Mouse (Mus musculus): Measurements from ENCODE around the gene Gm11596. TPM values are rescaled to one million over a fixed set of nuclear protein-coding genes. Genes with fewer than 3 reads are reported as not detected.
"Not testable (repeated sequence)": the region's sequence is repeated elsewhere in the genome, so short reads cannot be mapped to it uniquely, and the experiment has no call there.

The Gm11596 gene
- not detected for total RNA-seq (2021)
- long read RNA-seq, experiment 1, result 0 reads
- long read RNA-seq, experiment 2, result 0 reads

GRCm38 (mm10) chr11:99793367-99793766 is at the start of gene Gm11596:
TSS of gene Gm11596 (minus strand) at chr11:99793467.
- no peak for DNase-seq

DNA sequence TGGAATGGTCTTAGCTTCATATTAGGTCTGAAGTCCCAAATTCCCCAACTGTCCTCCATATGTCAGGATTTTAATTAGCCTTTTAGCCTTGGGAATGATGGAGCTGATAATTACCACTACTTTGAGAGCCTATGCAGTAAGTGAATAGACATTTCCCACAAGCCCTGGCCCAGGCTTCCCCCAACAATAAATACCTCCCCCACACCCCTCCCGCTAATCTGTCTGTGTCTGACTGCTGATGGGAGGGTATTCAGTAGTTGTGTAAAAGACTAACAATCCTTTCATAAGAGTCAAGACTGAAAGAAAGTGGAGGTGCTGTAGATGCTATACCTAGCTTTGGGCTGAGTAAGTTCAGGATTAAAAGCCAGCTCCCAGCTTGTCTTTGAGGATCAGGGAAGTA is 48.9 kb upstream of the Gm11596 start:
- DNase-seq, result no peak

DNA sequence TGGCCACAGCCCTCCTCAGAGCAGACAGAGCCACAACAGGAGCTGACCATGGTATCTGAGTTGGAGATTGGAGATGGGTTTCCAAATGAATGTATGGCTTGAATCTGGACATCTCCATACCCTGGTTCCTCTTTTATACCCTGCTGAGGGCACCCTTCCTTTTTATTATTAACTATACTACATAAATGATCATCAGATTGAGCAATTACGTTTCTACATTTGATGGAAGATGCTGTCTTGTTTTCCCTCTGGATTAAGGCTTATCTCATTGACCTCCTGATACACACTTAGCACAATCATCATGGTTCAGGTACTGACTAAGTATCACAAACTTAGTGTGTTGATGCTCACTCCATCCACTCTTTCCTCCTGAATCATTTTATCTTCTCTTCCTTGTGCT is 44.7 kb upstream of the Gm11596 start, which contains the start of gene 2300003K06Rik:
2300003K06Rik (minus strand) TSS at position 101 of the 400 bp plus-strand sequence.
- DNase-seq, result no peak

DNA sequence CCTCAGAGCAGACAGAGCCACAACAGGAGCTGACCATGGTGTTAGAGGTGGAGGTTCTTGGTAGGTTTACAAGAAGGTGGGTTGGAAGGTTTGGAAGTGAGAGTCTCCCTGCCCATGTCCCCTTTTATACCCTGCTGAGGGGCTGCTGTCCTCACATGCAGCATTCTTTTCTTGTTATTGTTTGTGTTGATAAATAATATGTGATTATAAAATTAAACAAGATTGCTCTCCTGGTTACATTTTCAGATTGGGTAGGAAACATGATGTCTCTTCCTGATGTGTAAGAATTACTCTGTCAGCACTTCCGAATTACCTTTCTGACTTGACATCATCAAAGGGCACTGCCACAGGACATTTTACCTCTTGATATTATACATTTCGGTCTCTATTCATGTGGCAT is 22.3 kb upstream of the Gm11596 start, which contains the start of gene Gm11564:
Gm11564 (minus strand) TSS at position 101 of the 400 bp plus-strand sequence.
- DNase-seq, result not testable (repeated sequence)

DNA sequence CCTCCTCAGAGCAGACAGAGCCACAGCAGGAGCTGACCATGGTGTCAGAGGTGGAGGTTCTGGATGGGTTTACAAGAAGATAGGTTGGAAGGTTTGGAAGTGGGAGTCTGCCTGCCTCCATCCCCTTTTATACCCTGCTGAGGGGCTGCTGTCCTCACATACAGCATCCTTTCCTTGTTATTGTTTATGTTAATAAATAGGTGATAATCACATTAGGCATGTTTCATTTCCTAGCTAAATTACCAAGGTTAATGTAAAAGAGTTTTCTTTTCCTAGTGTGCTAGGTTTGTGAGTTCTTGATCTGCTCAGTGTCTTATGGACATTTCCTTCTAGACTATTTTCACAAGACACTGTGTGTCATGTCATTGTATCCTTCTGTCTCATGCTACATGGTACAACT is 16.5 kb upstream of the Gm11596 start, which contains the start of gene Krtap4-13:
Krtap4-13 (minus strand) TSS at position 101 of the 400 bp plus-strand sequence.
- not testable (repeated sequence) for DNase-seq

- DNase-seq, result not testable (repeated sequence)
Measured at GRCm38 (mm10) chr11:99804346-99804745, 11.1 kb upstream of the Gm11596 start, which contains the start of gene Gm11554. TSS of gene Gm11554 (minus strand) at chr11:99804446.

DNA sequence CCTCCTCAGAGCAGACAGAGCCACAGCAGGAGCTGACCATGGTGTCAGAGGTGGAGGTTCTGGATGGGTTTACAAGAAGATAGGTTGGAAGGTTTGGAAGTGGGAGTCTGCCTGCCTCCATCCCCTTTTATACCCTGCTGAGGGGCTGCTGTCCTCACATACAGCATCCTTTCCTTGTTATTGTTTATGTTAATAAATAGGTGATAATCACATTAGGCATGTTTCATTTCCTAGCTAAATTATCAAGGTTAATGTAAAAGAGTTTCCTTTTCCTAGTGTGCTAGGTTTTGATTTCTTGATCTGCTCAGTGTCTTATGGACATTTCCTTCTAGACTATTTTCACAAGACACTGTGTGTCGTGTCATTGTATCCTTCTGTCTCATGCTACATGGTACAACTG is 5.6 kb upstream of the Gm11596 start, which contains the start of gene Gm11569:
Gm11569 (minus strand) TSS at position 101 of the 400 bp plus-strand sequence.
- not testable (repeated sequence) for DNase-seq

DNA sequence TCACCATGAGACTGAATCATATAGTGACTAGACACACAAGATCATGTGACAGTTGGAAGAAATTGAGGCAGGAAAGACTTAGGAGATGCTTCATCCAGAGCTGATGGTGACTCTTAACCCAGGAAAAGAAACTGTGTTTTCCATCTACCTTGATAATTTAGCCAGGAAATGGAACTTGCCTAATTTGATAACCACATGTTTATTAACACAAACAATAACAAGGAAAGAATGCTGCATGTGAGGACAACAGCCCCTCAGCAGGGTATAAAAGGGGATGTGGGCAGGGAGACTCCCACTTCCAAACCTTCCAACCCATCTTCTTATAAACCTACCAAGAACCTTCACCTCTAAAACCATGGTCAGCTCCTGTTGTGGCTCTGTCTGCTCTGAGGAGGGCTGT is 8.4 kb downstream of the Gm11596 start, which contains the start of gene Krtap4-9:
Krtap4-9 (plus strand) TSS at position 301 of the 400 bp plus-strand sequence.
- not testable (repeated sequence) for DNase-seq

DNA sequence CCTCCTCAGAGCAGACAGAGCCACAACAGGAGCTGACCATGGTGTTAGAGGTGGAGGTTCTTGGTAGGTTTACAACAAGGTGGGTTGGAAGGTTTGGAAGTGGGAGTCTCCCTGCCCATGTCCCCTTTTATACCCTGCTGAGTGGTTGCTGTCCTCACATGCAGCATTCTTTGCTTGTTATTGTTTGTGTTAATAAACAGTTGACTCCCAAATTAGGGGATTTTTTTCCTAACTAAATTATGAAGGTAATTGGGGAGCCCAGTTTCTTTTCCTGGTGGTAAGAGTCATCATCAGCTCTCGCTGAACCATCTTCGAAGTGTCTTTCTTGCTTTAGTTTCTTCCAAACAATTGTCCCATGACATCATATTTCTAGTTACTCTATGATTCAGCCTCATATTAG is 12.7 kb downstream of the Gm11596 start, which contains the start of gene Krtap4-8:
Krtap4-8 (minus strand) TSS at position 101 of the 400 bp plus-strand sequence.
- no peak for DNase-seq

- no peak for DNase-seq
Measured at GRCm38 (mm10) chr11:99778401-99778800, 14.9 kb downstream of the Gm11596 start.

DNA sequence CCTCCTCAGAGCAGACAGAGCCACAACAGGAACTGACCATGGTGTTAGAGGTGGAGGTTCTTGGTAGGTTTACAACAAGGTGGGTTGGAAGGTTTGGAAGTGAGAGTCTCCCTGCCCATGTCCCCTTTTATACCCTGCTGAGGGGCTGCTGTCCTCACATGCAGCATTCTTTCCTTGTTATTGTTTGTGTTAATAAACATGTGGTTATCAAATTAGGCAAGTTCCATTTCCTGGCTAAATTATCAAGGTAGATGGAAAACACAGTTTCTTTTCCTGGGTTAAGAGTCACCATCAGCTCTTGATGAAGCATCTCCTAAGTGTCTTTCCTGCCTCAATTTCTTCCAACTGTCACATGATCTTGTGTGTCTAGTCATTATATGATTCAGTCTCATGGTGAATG is 20.5 kb downstream of the Gm11596 start, which contains the start of gene Gm11595:
Gm11595 (minus strand) TSS at position 101 of the 400 bp plus-strand sequence.
- DNase-seq, result not testable (repeated sequence)

- no peak for DNase-seq
Measured at GRCm38 (mm10) chr11:99768410-99768809, 24.9 kb downstream of the Gm11596 start.

DNA sequence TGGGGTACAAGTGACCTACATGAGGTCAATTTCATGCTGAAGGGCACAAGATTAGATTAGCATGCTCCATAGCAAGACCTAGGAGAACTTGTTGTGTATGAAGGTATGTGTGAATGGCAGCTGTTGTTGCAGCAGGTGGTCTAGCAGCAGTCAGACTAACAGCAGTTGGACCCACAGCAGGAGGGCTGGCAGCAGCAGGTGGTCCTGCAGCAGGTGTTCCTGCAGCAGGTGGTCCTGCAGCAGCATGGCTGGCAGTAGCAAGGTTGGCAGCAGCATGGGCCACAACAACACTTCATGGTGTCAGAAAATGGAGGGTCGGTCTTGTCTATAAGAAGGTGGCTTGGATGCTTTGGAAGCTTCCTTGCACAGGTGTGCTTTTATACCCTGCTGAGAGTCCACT is 34.4 kb downstream of the Gm11596 start:
- no peak for DNase-seq

DNA sequence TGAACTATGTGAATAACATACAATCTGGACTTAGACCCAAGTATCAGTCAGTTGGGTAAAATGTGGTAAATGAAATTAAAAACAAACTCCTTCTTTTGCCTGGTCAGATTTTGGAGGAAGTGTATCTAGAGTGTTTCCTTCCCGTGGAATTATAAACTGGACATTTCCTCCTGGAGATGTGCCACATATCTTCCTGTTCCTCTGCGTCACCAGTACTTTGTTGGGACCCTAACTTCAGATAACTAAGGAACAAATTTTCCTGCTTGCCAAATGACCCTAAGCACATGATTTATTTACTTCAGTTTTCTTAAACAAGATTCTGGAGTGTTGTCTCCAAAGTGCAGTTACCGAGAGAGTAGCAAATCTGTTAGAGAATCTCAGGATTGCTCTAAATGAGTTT is 49.3 kb downstream of the Gm11596 start:
- DNase-seq, result no peak

Other genes starting within 250 kb of the Gm11596 start
- gene Krtap3-3, start 242.6 kb downstream of the Gm11596 start, total RNA-seq (2021), result not detected
- gene Krtap3-2, start 236.6 kb downstream of the Gm11596 start, total RNA-seq (2021), result not detected
- not detected for gene Gm11939, start 234.0 kb downstream of the Gm11596 start, total RNA-seq (2021)
- gene Krtap3-1, start 226.8 kb downstream of the Gm11596 start, total RNA-seq (2021), result not detected
- gene Krtap1-5, start 212.5 kb downstream of the Gm11596 start, total RNA-seq (2021), result not detected
- not detected for gene Krtap1-4, start 209.8 kb downstream of the Gm11596 start, total RNA-seq (2021)
- gene Krtap1-3, start 202.1 kb downstream of the Gm11596 start, total RNA-seq (2021), result not detected
- gene Krtap9-3, start 195.4 kb downstream of the Gm11596 start, total RNA-seq (2021), result not detected
- gene Gm11938, start 190.2 kb downstream of the Gm11596 start, total RNA-seq (2021), result not detected
- gene Gm11937, start 183.3 kb downstream of the Gm11596 start, total RNA-seq (2021), result not detected
- gene Krtap2-4, start 178.6 kb downstream of the Gm11596 start, total RNA-seq (2021), result not detected
- not detected for gene Gm11562, start 173.0 kb downstream of the Gm11596 start, total RNA-seq (2021)
- not detected for gene Krtap4-1, start 165.2 kb downstream of the Gm11596 start, total RNA-seq (2021)
- not detected for gene Krtap4-2, start 158.4 kb downstream of the Gm11596 start, total RNA-seq (2021)
- gene Krtap4-7, start 149.4 kb downstream of the Gm11596 start, total RNA-seq (2021), result not detected
- gene Gm11555, start 143.2 kb downstream of the Gm11596 start, total RNA-seq (2021), result not detected
- gene Gm11563, start 134.5 kb downstream of the Gm11596 start, total RNA-seq (2021), result not detected
- gene Krtap4-6, start 127.5 kb downstream of the Gm11596 start, total RNA-seq (2021), result not detected
- gene Gm14190, start 102.7 kb downstream of the Gm11596 start, total RNA-seq (2021), result not detected
- not detected for gene Gm14180, start 59.2 kb downstream of the Gm11596 start, total RNA-seq (2021)
- gene Gm11595, start 20.6 kb downstream of the Gm11596 start, total RNA-seq (2021), result not detected
- not detected for gene Krtap4-8, start 12.8 kb downstream of the Gm11596 start, total RNA-seq (2021)
- not detected for gene Krtap4-9, start 8.3 kb downstream of the Gm11596 start, total RNA-seq (2021)
- gene Gm11569, start 5.5 kb upstream of the Gm11596 start, total RNA-seq (2021), result not detected
- not detected for gene Gm11554, start 11.0 kb upstream of the Gm11596 start, total RNA-seq (2021)
- not detected for gene Krtap4-13, start 16.4 kb upstream of the Gm11596 start, total RNA-seq (2021)
- not detected for gene Gm11564, start 22.2 kb upstream of the Gm11596 start, total RNA-seq (2021)
- not detected for gene 2300003K06Rik, start 44.6 kb upstream of the Gm11596 start, total RNA-seq (2021)
- not detected for gene Krtap4-16, start 58.1 kb upstream of the Gm11596 start, total RNA-seq (2021)
- not detected for gene Gm11568, start 64.5 kb upstream of the Gm11596 start, total RNA-seq (2021)
- gene Gm11559, start 71.0 kb upstream of the Gm11596 start, total RNA-seq (2021), result not detected
- gene Krtap9-1, start 79.9 kb upstream of the Gm11596 start, total RNA-seq (2021), result not detected
- not detected for gene Gm11567, start 85.7 kb upstream of the Gm11596 start, total RNA-seq (2021)
- not detected for gene Krtap31-1, start 114.5 kb upstream of the Gm11596 start, total RNA-seq (2021)
- not detected for gene Gm11565, start 121.3 kb upstream of the Gm11596 start, total RNA-seq (2021)
- not detected for gene Krtap31-2, start 142.8 kb upstream of the Gm11596 start, total RNA-seq (2021)
- gene Krtap9-5, start 155.0 kb upstream of the Gm11596 start, total RNA-seq (2021), result not detected
- gene Krtap29-1, start 185.6 kb upstream of the Gm11596 start, total RNA-seq (2021), result not detected
- not detected for gene Krtap16-1, start 193.1 kb upstream of the Gm11596 start, total RNA-seq (2021)
- gene Krtap17-1, start 200.5 kb upstream of the Gm11596 start, total RNA-seq (2021), result not detected
- not detected for gene Krt33a, start 222.7 kb upstream of the Gm11596 start, total RNA-seq (2021)
- gene Krt33b, start 236.4 kb upstream of the Gm11596 start, total RNA-seq (2021), result not detected
- gene Krt34, start 248.1 kb upstream of the Gm11596 start, total RNA-seq (2021), result not detected

Measured in adrenal gland, postnatal 10 days (tissue).